ENCODE assay signal across 15 mouse cellular contexts in genomic region chr12:117450106-117450505, GRCm38 (mm10).
DNase-seq lines count a peak whose midpoint lies in the region; ATAC-seq and TF ChIP-seq lines count a peak whose summit lies in the region.
"Had no signal": no experiment of that assay in that cellular context is flagged by ENCODE, and none has a peak within 500 bp of the region (broad histone marks: within the 10 kb centered on the region; RNA-seq: fewer than 3 reads in every experiment).

No protein-coding gene starts in this region.

- no peak overlapping the region for H3K4me2 ChIP-seq in heart, embryonic 12.5 days
- H3K4me2 ChIP-seq in intestine, embryonic 15.5 days (replicated peaks) = no peak overlapping the region
- no peak overlapping the region for H3K4me2 ChIP-seq in hindbrain, embryonic 12.5 days (replicated peaks)
- H3K4me2 ChIP-seq: limb, embryonic 13.5 days; midbrain, embryonic 12.5 days had no signal

- no peaks in the 10 kb centered on the region for H3K9me3 ChIP-seq in heart, embryonic 12.5 days (replicated peaks)
- H3K9me3 ChIP-seq in intestine, embryonic 15.5 days = no peaks in the 10 kb centered on the region
- H3K9me3 ChIP-seq in hindbrain, embryonic 12.5 days (replicated peaks) = no peaks in the 10 kb centered on the region
- H3K9me3 ChIP-seq: limb, embryonic 13.5 days; midbrain, embryonic 12.5 days had no signal

- TF ChIP-seq CTCF in layer of hippocampus, adult 2 months (conservative IDR thresholded peaks at IDR 0.05) = no peak

- no peaks in the 10 kb centered on the region for H3K27me3 ChIP-seq in heart, embryonic 12.5 days (replicated peaks)
- H3K27me3 ChIP-seq in intestine, embryonic 15.5 days (replicated peaks) = no peaks in the 10 kb centered on the region
- H3K27me3 ChIP-seq in hindbrain, embryonic 12.5 days = no peaks in the 10 kb centered on the region
- H3K27me3 ChIP-seq: limb, embryonic 13.5 days; midbrain, embryonic 12.5 days had no signal

- H3K36me3 ChIP-seq in heart, embryonic 12.5 days = no peaks in the 10 kb centered on the region
- no peaks in the 10 kb centered on the region for H3K36me3 ChIP-seq in intestine, embryonic 15.5 days
- H3K36me3 ChIP-seq in hindbrain, embryonic 12.5 days = no peaks in the 10 kb centered on the region
- H3K36me3 ChIP-seq: limb, embryonic 13.5 days; midbrain, embryonic 12.5 days had no signal

- peaks cover 11% of the 10 kb centered on the region for H3K4me1 ChIP-seq in heart, embryonic 12.5 days (replicated peaks)
- H3K4me1 ChIP-seq in brown adipose tissue, adult 24 weeks (ENCODE audit: control insufficient read depth, insufficient read depth, insufficient read length, low read length) = peaks cover 11% of the 10 kb centered on the region
- H3K4me1 ChIP-seq in intestine, embryonic 15.5 days (replicated peaks) = 0 out of 2 replicates have a peak, but pooled peaks cover 2% of the 10 kb centered on the region
- peaks cover 13% of the 10 kb centered on the region for H3K4me1 ChIP-seq in hindbrain, embryonic 12.5 days

- no peak for ATAC-seq in heart, embryonic 12.5 days (ENCODE audit: insufficient number of reproducible peaks, low FRiP score)
- ATAC-seq in intestine, embryonic 15.5 days = peak; percentile 60; the same call in 1 of the 2 replicates
- ATAC-seq in hindbrain, embryonic 12.5 days (ENCODE audit: low FRiP score) = no peak
- ATAC-seq: CD4-positive, CD25-positive, alpha-beta regulatory T cell, adult 4 months had no signal

- DNase-seq in heart, adult 8-10 months (ENCODE audit: low spot score) = peak; percentile 61
- DNase-seq in lung, postnatal 36 days = peak; percentile 33
- no peak for DNase-seq in thymus, postnatal 4 days
- no peak for DNase-seq in layer of hippocampus, adult 2 months (ENCODE audit: low spot score in 2 of 2)
- DNase-seq: cerebellum, adult 2 months; kidney, postnatal 4 days; right cerebral cortex, postnatal 14 days; thymus, postnatal 36 days had no signal

- no peak overlapping the region for H3K4me3 ChIP-seq in heart, embryonic 12.5 days
- no peak overlapping the region for H3K4me3 ChIP-seq in brown adipose tissue, adult 24 weeks (ENCODE audit: insufficient read depth, low read depth, low read length)
- no peak overlapping the region for H3K4me3 ChIP-seq in intestine, embryonic 15.5 days (replicated peaks)
- no peak overlapping the region for H3K4me3 ChIP-seq in layer of hippocampus, adult 2 months
- H3K4me3 ChIP-seq in hindbrain, embryonic 12.5 days = no peak overlapping the region
- H3K4me3 ChIP-seq: limb, embryonic 13.5 days; midbrain, embryonic 12.5 days had no signal

- no peak overlapping the region for H3K9ac ChIP-seq in heart, embryonic 12.5 days
- no peak overlapping the region for H3K9ac ChIP-seq in intestine, embryonic 15.5 days
- no peak overlapping the region for H3K9ac ChIP-seq in hindbrain, embryonic 12.5 days
- H3K9ac ChIP-seq: limb, embryonic 13.5 days; midbrain, embryonic 12.5 days had no signal

- no peak overlapping the region for H3K27ac ChIP-seq in heart, embryonic 12.5 days (ENCODE audit: poor library complexity, severe bottlenecking)
- peak overlapping the region; percentile 58; the same call in 1 of the 2 replicates for H3K27ac ChIP-seq in brown adipose tissue, adult 24 weeks (replicated peaks; ENCODE audit: low read depth, low read length)
- H3K27ac ChIP-seq in intestine, embryonic 15.5 days = no peak overlapping the region
- H3K27ac ChIP-seq in layer of hippocampus, adult 2 months = no peak overlapping the region
- H3K27ac ChIP-seq in hindbrain, embryonic 12.5 days = no peak overlapping the region
- H3K27ac ChIP-seq: limb, embryonic 13.5 days; midbrain, embryonic 12.5 days had no signal

Comparison
In these comparisons a context has a peak if more than half of its experiments do, and no peak if none do; other contexts are left out.
1. DNase-seq: peak in heart, adult 8-10 months (single experiment) and lung, postnatal 36 days (single experiment); none in thymus, postnatal 4 days (single experiment) and layer of hippocampus, adult 2 months (0 of 2).